Mouse (Mus musculus): ENCODE measurements around the gene Cmtm5. TPM values are rescaled to one million over a fixed set of nuclear protein-coding genes. Genes with fewer than 3 reads are reported as not detected.

The Cmtm5 gene
- total and polyA plus RNA-seq, 2 experiments from 2014 or later, result 0.34 to 8.1 TPM

- peak overlapping the region; percentile 70 for H3K4me3 ChIP-seq (ENCODE audit: low read depth, low read length)
These were observed 24.7 kb downstream of the Cmtm5 start for GRCm38 (mm10) chr14:54960769-54961168.

GRCm38 (mm10) chr14:54961487-54961886 lies 25.4 kb downstream of the Cmtm5 start:
- no peak for DNase-seq (ENCODE audit: low spot score)
- Histone ChIP-seq H3K36me3 (replicated peaks; ENCODE audit: control insufficient read depth, insufficient read depth, low read length) (peaks cover 85% of the 10 kb centered on the region), H3K4me1 (ENCODE audit: control insufficient read depth, insufficient read depth) (no peaks in the 10 kb centered on the region), H3K4me3 (ENCODE audit: low read depth, low read length) (peak overlapping the region; percentile 70), H3K27ac (ENCODE audit: low read depth) (peak overlapping the region; percentile 96), H3K27me3 (ENCODE audit: control insufficient read depth, insufficient read depth, low read length) (no peaks in the 10 kb centered on the region), H3K9ac (replicated peaks; ENCODE audit: low read depth, low read length) (peak overlapping the region; percentile 98), H3K4me2 (ENCODE audit: low read depth, low read length) (peak overlapping the region; percentile 58), H3K9me3 (replicated peaks; ENCODE audit: control insufficient read depth, low read length) (no peaks in the 10 kb centered on the region)
- WGBS, result 44% methylated on average over 5 of the region's 5 CpGs
- no peak for ATAC-seq (ENCODE audit: insufficient read depth, low read depth)
- no peak for TF ChIP-seq CTCF (IDR thresholded peaks at IDR 0.05; ENCODE audit: low read depth)
- TF ChIP-seq EP300 (IDR thresholded peaks at IDR 0.05; ENCODE audit: low read depth), result peak; percentile 17; the same call in 1 of the 2 replicates

More at GRCm38 (mm10) chr14:54960769-54961168, 24.7 kb downstream of the Cmtm5 start:
- no peaks in the 10 kb centered on the region for H3K27me3 ChIP-seq (ENCODE audit: control insufficient read depth, insufficient read depth, low read length)
- peak overlapping the region; percentile 58 for H3K4me2 ChIP-seq (ENCODE audit: low read depth, low read length)
- TF ChIP-seq CTCF (IDR thresholded peaks at IDR 0.05; ENCODE audit: low read depth), result no peak
- TF ChIP-seq EP300 (IDR thresholded peaks at IDR 0.05; ENCODE audit: low read depth), result peak; percentile 34; the same call in 1 of the 2 replicates
- peak overlapping the region; percentile 98 for H3K9ac ChIP-seq (replicated peaks; ENCODE audit: low read depth, low read length)
- H3K27ac ChIP-seq (ENCODE audit: low read depth), result peak overlapping the region; percentile 96
- WGBS, result 37% methylated on average over 10 of the region's 10 CpGs
- no peaks in the 10 kb centered on the region for H3K9me3 ChIP-seq (replicated peaks; ENCODE audit: control insufficient read depth, low read length)
- ATAC-seq (ENCODE audit: insufficient read depth, low read depth), result no peak
- no peaks in the 10 kb centered on the region for H3K4me1 ChIP-seq (ENCODE audit: control insufficient read depth, insufficient read depth)
- no peak for DNase-seq (ENCODE audit: low spot score)
- peaks cover 90% of the 10 kb centered on the region for H3K36me3 ChIP-seq (replicated peaks; ENCODE audit: control insufficient read depth, insufficient read depth, low read length)

GRCm38 (mm10) chr14:54962714-54963113 lies 26.7 kb downstream of the Cmtm5 start:
- Histone ChIP-seq H3K4me3 (ENCODE audit: low read depth, low read length) (peak overlapping the region; percentile 70), H3K9ac (replicated peaks; ENCODE audit: low read depth, low read length) (peak overlapping the region; percentile 98), H3K27ac (ENCODE audit: low read depth) (peak overlapping the region; percentile 96), H3K4me1 (ENCODE audit: control insufficient read depth, insufficient read depth) (no peaks in the 10 kb centered on the region), H3K9me3 (replicated peaks; ENCODE audit: control insufficient read depth, low read length) (no peaks in the 10 kb centered on the region), H3K36me3 (replicated peaks; ENCODE audit: control insufficient read depth, insufficient read depth, low read length) (peaks cover 74% of the 10 kb centered on the region), H3K4me2 (ENCODE audit: low read depth, low read length) (peak overlapping the region; percentile 58), H3K27me3 (ENCODE audit: control insufficient read depth, insufficient read depth, low read length) (no peaks in the 10 kb centered on the region)
- 35% methylated on average over 7 of the region's 7 CpGs for WGBS
- TF ChIP-seq EP300 (IDR thresholded peaks at IDR 0.05; ENCODE audit: low read depth) (0 out of 2 replicates have a peak, but pooled peaks have one; percentile 19), CTCF (IDR thresholded peaks at IDR 0.05; ENCODE audit: low read depth) (no peak)
- no peak for DNase-seq (ENCODE audit: low spot score)
- ATAC-seq (ENCODE audit: insufficient read depth, low read depth), result no peak

GRCm38 (mm10) chr14:54963727-54964126 lies 27.7 kb downstream of the Cmtm5 start:
- H3K36me3 ChIP-seq (replicated peaks; ENCODE audit: control insufficient read depth, insufficient read depth, low read length), result peaks cover 64% of the 10 kb centered on the region

GRCm38 (mm10) chr14:54965044-54965443 lies 29.0 kb downstream of the Cmtm5 start:
- peak overlapping the region; percentile 98 for H3K9ac ChIP-seq (replicated peaks; ENCODE audit: low read depth, low read length)
- no peaks in the 10 kb centered on the region for H3K27me3 ChIP-seq (ENCODE audit: control insufficient read depth, insufficient read depth, low read length)
- ATAC-seq (ENCODE audit: insufficient read depth, low read depth) (no peak), DNase-seq (ENCODE audit: low spot score) (no peak)
- H3K4me3 ChIP-seq (ENCODE audit: low read depth, low read length), result peak overlapping the region; percentile 70
- WGBS, result 33% methylated on average over 15 of the region's 15 CpGs
- H3K4me2 ChIP-seq (ENCODE audit: low read depth, low read length), result peak overlapping the region; percentile 58
- H3K4me1 ChIP-seq (ENCODE audit: control insufficient read depth, insufficient read depth), result no peaks in the 10 kb centered on the region
- peaks cover 51% of the 10 kb centered on the region for H3K36me3 ChIP-seq (replicated peaks; ENCODE audit: control insufficient read depth, insufficient read depth, low read length)
- H3K9me3 ChIP-seq (replicated peaks; ENCODE audit: control insufficient read depth, low read length), result no peaks in the 10 kb centered on the region
- TF ChIP-seq EP300 (IDR thresholded peaks at IDR 0.05; ENCODE audit: low read depth), result 0 out of 2 replicates have a peak, but pooled peaks have one; percentile 14
- TF ChIP-seq CTCF (IDR thresholded peaks at IDR 0.05; ENCODE audit: low read depth), result no peak
- H3K27ac ChIP-seq (ENCODE audit: low read depth), result peak overlapping the region; percentile 96

More at GRCm38 (mm10) chr14:54963727-54964126, 27.7 kb downstream of the Cmtm5 start:
- Histone ChIP-seq H3K9me3 (replicated peaks; ENCODE audit: control insufficient read depth, low read length) (no peaks in the 10 kb centered on the region), H3K4me3 (ENCODE audit: low read depth, low read length) (peak overlapping the region; percentile 70), H3K4me2 (ENCODE audit: low read depth, low read length) (peak overlapping the region; percentile 58), H3K4me1 (ENCODE audit: control insufficient read depth, insufficient read depth) (no peaks in the 10 kb centered on the region), H3K9ac (replicated peaks; ENCODE audit: low read depth, low read length) (peak overlapping the region; percentile 98), H3K27ac (ENCODE audit: low read depth) (peak overlapping the region; percentile 96), H3K27me3 (ENCODE audit: control insufficient read depth, insufficient read depth, low read length) (no peaks in the 10 kb centered on the region)
- ATAC-seq (ENCODE audit: insufficient read depth, low read depth) (no peak), DNase-seq (ENCODE audit: low spot score) (no peak)
- TF ChIP-seq CTCF (IDR thresholded peaks at IDR 0.05; ENCODE audit: low read depth) (no peak), EP300 (IDR thresholded peaks at IDR 0.05; ENCODE audit: low read depth) (no peak; the same call in 1 of the 2 replicates)
- WGBS, result 37% methylated on average over 11 of the region's 11 CpGs

GRCm38 (mm10) chr14:54965631-54966030 lies 29.6 kb downstream of the Cmtm5 start:
- Histone ChIP-seq H3K9ac (replicated peaks; ENCODE audit: low read depth, low read length) (peak overlapping the region; percentile 98), H3K27me3 (ENCODE audit: control insufficient read depth, insufficient read depth, low read length) (no peaks in the 10 kb centered on the region), H3K9me3 (replicated peaks; ENCODE audit: control insufficient read depth, low read length) (no peaks in the 10 kb centered on the region), H3K4me2 (ENCODE audit: low read depth, low read length) (peak overlapping the region; percentile 58), H3K27ac (ENCODE audit: low read depth) (peak overlapping the region; percentile 96), H3K4me3 (ENCODE audit: low read depth, low read length) (peak overlapping the region; percentile 70), H3K36me3 (replicated peaks; ENCODE audit: control insufficient read depth, insufficient read depth, low read length) (peaks cover 50% of the 10 kb centered on the region), H3K4me1 (ENCODE audit: control insufficient read depth, insufficient read depth) (no peaks in the 10 kb centered on the region)
- no peak for TF ChIP-seq EP300 (IDR thresholded peaks at IDR 0.05; ENCODE audit: low read depth)
- TF ChIP-seq CTCF (IDR thresholded peaks at IDR 0.05; ENCODE audit: low read depth), result no peak
- ATAC-seq (ENCODE audit: insufficient read depth, low read depth) (no peak), DNase-seq (ENCODE audit: low spot score) (no peak)
- whole genome bisulfite sequencing, result 31% methylated on average over 6 of the region's 6 CpGs
